Mouse (Mus musculus) liver, adult (tissue): ENCODE data around the gene Hmox1.

Experiments
- GATA4 ChIP-seq: IDR thresholded peaks from 2 replicates; pipeline ENCODE4 v1.6.1; 2014; ENCODE audit warnings: mild to moderate bottlenecking, low read length; ENCODE audit not compliant: insufficient replicate concordance

Gene Hmox1

GRCm38 (mm10) chr8:75093399-75094156 is at the start of gene Hmox1:
Gene Hmox1 (plus strand): TSS chr8:75093621.
- TF ChIP-seq GATA4 = no peak

- no peak for TF ChIP-seq GATA4
Measured at GRCm38 (mm10) chr8:75046303-75046702, 47.1 kb upstream of the Hmox1 start.

- no peak for TF ChIP-seq GATA4
Measured at GRCm38 (mm10) chr8:75047784-75048183, 45.6 kb upstream of the Hmox1 start.

GRCm38 (mm10) chr8:75053342-75053741 is 40.1 kb upstream of the Hmox1 start:
- no peak for TF ChIP-seq GATA4

- TF ChIP-seq GATA4 = no peak
Measured at GRCm38 (mm10) chr8:75055673-75056072, 37.7 kb upstream of the Hmox1 start.

GRCm38 (mm10) chr8:75060022-75060421 is 33.4 kb upstream of the Hmox1 start:
- no peak for TF ChIP-seq GATA4

- TF ChIP-seq GATA4 = no peak
Measured at GRCm38 (mm10) chr8:75060815-75061214, 32.6 kb upstream of the Hmox1 start.

GRCm38 (mm10) chr8:75063290-75063689 is 30.1 kb upstream of the Hmox1 start:
- no peak for TF ChIP-seq GATA4

- no peak for TF ChIP-seq GATA4
Measured at GRCm38 (mm10) chr8:75064790-75065189, 28.6 kb upstream of the Hmox1 start.

GRCm38 (mm10) chr8:75067287-75067686 is 26.1 kb upstream of the Hmox1 start:
- no peak for TF ChIP-seq GATA4

GRCm38 (mm10) chr8:75070297-75070696 is 23.1 kb upstream of the Hmox1 start:
- no peak for TF ChIP-seq GATA4

GRCm38 (mm10) chr8:75071627-75072346 is 21.6 kb upstream of the Hmox1 start:
- no peak for TF ChIP-seq GATA4

GRCm38 (mm10) chr8:75074876-75075275 is 18.5 kb upstream of the Hmox1 start:
- TF ChIP-seq GATA4 = no peak

GRCm38 (mm10) chr8:75078215-75078614 is 15.2 kb upstream of the Hmox1 start:
- TF ChIP-seq GATA4 = peak; percentile 15; the same call in 1 of the 2 replicates

GRCm38 (mm10) chr8:75078851-75079250 is 14.6 kb upstream of the Hmox1 start:
- no peak for TF ChIP-seq GATA4

- no peak for TF ChIP-seq GATA4
Measured at GRCm38 (mm10) chr8:75081364-75082040, 11.9 kb upstream of the Hmox1 start.
